Mouse (Mus musculus): ENCODE data around the gene Frmd4b. TPM values are rescaled to one million over a fixed set of nuclear protein-coding genes. Genes with fewer than 3 reads are reported as not detected.
"Not testable (repeated sequence)": the region's sequence is repeated elsewhere in the genome, so short reads cannot be mapped to it uniquely, and the experiment has no call there.

The Frmd4b gene
- polyA plus RNA-seq, 1 experiment from 2014 or later, result 16.5 TPM

GRCm38 (mm10) chr6:97438918-97439645, 178.3 kb downstream of the Frmd4b start:
- no peak overlapping the region for H3K4me2 ChIP-seq (replicated peaks)
- ATAC-seq (ENCODE audit: insufficient number of reproducible peaks, insufficient read depth, low FRiP score, low TSS enrichment), result no peak
- no peak overlapping the region for H3K9ac ChIP-seq
- H3K27ac ChIP-seq, result no peak overlapping the region
- no peak overlapping the region for H3K4me3 ChIP-seq
- no peaks in the 10 kb centered on the region for H3K36me3 ChIP-seq
- H3K27me3 ChIP-seq, result no peaks in the 10 kb centered on the region
- 69% methylated on average over 16 of the region's 16 CpGs for WGBS
- no peaks in the 10 kb centered on the region for H3K9me3 ChIP-seq
- 0 out of 2 replicates have a peak, but pooled peaks cover 2% of the 10 kb centered on the region for H3K4me1 ChIP-seq

GRCm38 (mm10) chr6:97434753-97435152, 182.6 kb downstream of the Frmd4b start:
- Histone ChIP-seq H3K27ac (no peak overlapping the region), H3K4me2 (replicated peaks) (no peak overlapping the region), H3K4me1 (no peaks in the 10 kb centered on the region), H3K9ac (no peak overlapping the region), H3K9me3 (no peaks in the 10 kb centered on the region), H3K36me3 (no peaks in the 10 kb centered on the region), H3K4me3 (no peak overlapping the region), H3K27me3 (no peaks in the 10 kb centered on the region)
- no peak for ATAC-seq (ENCODE audit: insufficient number of reproducible peaks, insufficient read depth, low FRiP score, low TSS enrichment)
- WGBS, result 69% methylated on average over 4 of the region's 4 CpGs

- Histone ChIP-seq H3K36me3 (no peaks in the 10 kb centered on the region), H3K4me3 (no peak overlapping the region), H3K9me3 (no peaks in the 10 kb centered on the region), H3K27me3 (no peaks in the 10 kb centered on the region), H3K4me2 (replicated peaks) (no peak overlapping the region), H3K27ac (no peak overlapping the region), H3K9ac (no peak overlapping the region), H3K4me1 (no peaks in the 10 kb centered on the region)
- no peak for ATAC-seq (ENCODE audit: insufficient number of reproducible peaks, insufficient read depth, low FRiP score, low TSS enrichment)
- 85% methylated on average over 10 of the region's 10 CpGs for WGBS
These were observed 185.9 kb downstream of the Frmd4b start for GRCm38 (mm10) chr6:97431309-97432004.

- 78% methylated on average over 6 of the region's 6 CpGs for WGBS
- no peak overlapping the region for H3K9ac ChIP-seq
- H3K27me3 ChIP-seq, result no peaks in the 10 kb centered on the region
- no peak for ATAC-seq (ENCODE audit: insufficient number of reproducible peaks, insufficient read depth, low FRiP score, low TSS enrichment)
- no peak overlapping the region for H3K4me2 ChIP-seq (replicated peaks)
- no peaks in the 10 kb centered on the region for H3K36me3 ChIP-seq
- H3K4me3 ChIP-seq, result no peak overlapping the region
- no peaks in the 10 kb centered on the region for H3K9me3 ChIP-seq
- no peak overlapping the region for H3K27ac ChIP-seq
- no peaks in the 10 kb centered on the region for H3K4me1 ChIP-seq
These were observed 186.8 kb downstream of the Frmd4b start for GRCm38 (mm10) chr6:97430519-97430918.

GRCm38 (mm10) chr6:97429688-97430343, 187.5 kb downstream of the Frmd4b start:
- Histone ChIP-seq H3K9ac (no peak overlapping the region), H3K27me3 (no peaks in the 10 kb centered on the region), H3K4me1 (no peaks in the 10 kb centered on the region), H3K4me3 (no peak overlapping the region), H3K9me3 (no peaks in the 10 kb centered on the region), H3K27ac (no peak overlapping the region), H3K36me3 (no peaks in the 10 kb centered on the region), H3K4me2 (replicated peaks) (no peak overlapping the region)
- 44% methylated on average over 2 of the region's 2 CpGs for WGBS
- ATAC-seq (ENCODE audit: insufficient number of reproducible peaks, insufficient read depth, low FRiP score, low TSS enrichment), result no peak

GRCm38 (mm10) chr6:97419771-97420446, 197.4 kb downstream of the Frmd4b start:
- Histone ChIP-seq H3K4me2 (replicated peaks) (no peak overlapping the region), H3K27me3 (no peaks in the 10 kb centered on the region), H3K36me3 (no peaks in the 10 kb centered on the region), H3K9me3 (no peaks in the 10 kb centered on the region), H3K27ac (no peak overlapping the region), H3K4me1 (no peaks in the 10 kb centered on the region), H3K9ac (no peak overlapping the region), H3K4me3 (no peak overlapping the region)
- 67% methylated on average over 7 of the region's 7 CpGs for WGBS
- ATAC-seq (ENCODE audit: insufficient number of reproducible peaks, insufficient read depth, low FRiP score, low TSS enrichment), result no peak

GRCm38 (mm10) chr6:97416972-97417554, 200.3 kb downstream of the Frmd4b start:
- Histone ChIP-seq H3K9ac (no peak overlapping the region), H3K36me3 (no peaks in the 10 kb centered on the region), H3K27me3 (no peaks in the 10 kb centered on the region), H3K9me3 (no peaks in the 10 kb centered on the region), H3K4me1 (no peaks in the 10 kb centered on the region), H3K4me2 (replicated peaks) (no peak overlapping the region), H3K27ac (no peak overlapping the region), H3K4me3 (no peak overlapping the region)
- ATAC-seq (ENCODE audit: insufficient number of reproducible peaks, insufficient read depth, low FRiP score, low TSS enrichment), result no peak
- WGBS, result 58% methylated on average over 13 of the region's 13 CpGs

GRCm38 (mm10) chr6:97415578-97415977, 201.8 kb downstream of the Frmd4b start:
- not testable (repeated sequence) for H3K4me1 ChIP-seq; ATAC-seq (ENCODE audit: insufficient number of reproducible peaks, insufficient read depth, low FRiP score, low TSS enrichment); H3K9ac ChIP-seq; H3K4me2 ChIP-seq (replicated peaks); H3K36me3 ChIP-seq; H3K4me3 ChIP-seq; H3K27ac ChIP-seq; H3K27me3 ChIP-seq; H3K9me3 ChIP-seq
- WGBS, result 81% methylated on average over 4 of the region's 4 CpGs

GRCm38 (mm10) chr6:97413453-97413852, 203.9 kb downstream of the Frmd4b start:
- Histone ChIP-seq H3K4me2 (replicated peaks) (no peak overlapping the region), H3K4me1 (peaks cover 8% of the 10 kb centered on the region; the same call in 1 of the 2 replicates), H3K4me3 (no peak overlapping the region), H3K9ac (no peak overlapping the region), H3K36me3 (no peaks in the 10 kb centered on the region), H3K27ac (no peak overlapping the region), H3K27me3 (no peaks in the 10 kb centered on the region), H3K9me3 (no peaks in the 10 kb centered on the region)
- 67% methylated on average over 7 of the region's 7 CpGs for WGBS
- ATAC-seq (ENCODE audit: insufficient number of reproducible peaks, insufficient read depth, low FRiP score, low TSS enrichment), result no peak

- Histone ChIP-seq H3K27me3 (no peaks in the 10 kb centered on the region), H3K36me3 (no peaks in the 10 kb centered on the region), H3K4me2 (replicated peaks) (no peak overlapping the region), H3K9me3 (no peaks in the 10 kb centered on the region), H3K9ac (no peak overlapping the region), H3K27ac (no peak overlapping the region), H3K4me1 (peaks cover 8% of the 10 kb centered on the region; the same call in 1 of the 2 replicates), H3K4me3 (no peak overlapping the region)
- ATAC-seq (ENCODE audit: insufficient number of reproducible peaks, insufficient read depth, low FRiP score, low TSS enrichment), result no peak
- WGBS, result 87% methylated on average over 15 of the region's 15 CpGs
These were observed 204.9 kb downstream of the Frmd4b start for GRCm38 (mm10) chr6:97412403-97412802.

GRCm38 (mm10) chr6:97411327-97411726, 206.0 kb downstream of the Frmd4b start:
- Histone ChIP-seq H3K4me3 (no peak overlapping the region), H3K9me3 (no peaks in the 10 kb centered on the region), H3K9ac (no peak overlapping the region), H3K27ac (no peak overlapping the region), H3K4me2 (replicated peaks) (no peak overlapping the region), H3K4me1 (peaks cover 8% of the 10 kb centered on the region; the same call in 1 of the 2 replicates), H3K36me3 (no peaks in the 10 kb centered on the region), H3K27me3 (no peaks in the 10 kb centered on the region)
- ATAC-seq (ENCODE audit: insufficient number of reproducible peaks, insufficient read depth, low FRiP score, low TSS enrichment), result no peak
- WGBS, result 72% methylated on average over 6 of the region's 6 CpGs
